Mouse (Mus musculus): ENCODE results near the gene Ahsg. TPM values are rescaled to one million over a fixed set of nuclear protein-coding genes. Genes with fewer than 3 reads are reported as not detected.

Gene Ahsg
- polyA plus RNA-seq, 1 experiment from 2014 or later: not detected

GRCm38 (mm10) chr16:22856773-22857172 is 34.3 kb upstream of the Ahsg start:
- 12% methylated on average over 9 of the region's 9 CpGs for WGBS
- no peaks in the 10 kb centered on the region for H3K27me3 ChIP-seq (ENCODE audit: control insufficient read depth, insufficient read depth, low read length)

GRCm38 (mm10) chr16:22857431-22858113 is 33.5 kb upstream of the Ahsg start, which contains the start of the genes Tbccd1 and Dnajb11:
TSS of gene Tbccd1 (minus strand) at chr16:22857669.
TSS of gene Dnajb11 (plus strand) at chr16:22857845.
- DNase-seq (peak; percentile 99), ATAC-seq (ENCODE audit: low FRiP score, low TSS enrichment) (peak; percentile 99)
- peak within 1 kb of the TSS; percentile 72 for H3K27ac ChIP-seq (replicated peaks; ENCODE audit: low read depth, low read length)
- peak within 1 kb of the TSS; percentile 84 for H3K4me3 ChIP-seq (replicated peaks; ENCODE audit: low read depth, low read length)
- H3K9me3 ChIP-seq (ENCODE audit: control insufficient read depth, low read length): no peaks in the 10 kb centered on the region
- peaks cover 16% of the 10 kb centered on the region for H3K4me1 ChIP-seq (ENCODE audit: control insufficient read depth, insufficient read depth, low read length)
- peak within 1 kb of the TSS; percentile 75 for H3K9ac ChIP-seq (replicated peaks; ENCODE audit: low read length)
- peaks cover 15% of the 10 kb centered on the region for H3K36me3 ChIP-seq (ENCODE audit: control insufficient read depth, insufficient read depth, low read length)
- H3K4me2 ChIP-seq (ENCODE audit: low read length): peak within 1 kb of the TSS; percentile 88
- under 1% methylated on average over 62 of the region's 62 CpGs for WGBS
- H3K27me3 ChIP-seq (ENCODE audit: control insufficient read depth, insufficient read depth, low read length): no peaks in the 10 kb centered on the region

More at GRCm38 (mm10) chr16:22856773-22857172, 34.3 kb upstream of the Ahsg start:
- Histone ChIP-seq H3K9me3 (ENCODE audit: control insufficient read depth, low read length) (no peaks in the 10 kb centered on the region), H3K4me3 (replicated peaks; ENCODE audit: low read depth, low read length) (peak overlapping the region; percentile 84), H3K27ac (replicated peaks; ENCODE audit: low read depth, low read length) (no peak overlapping the region), H3K9ac (replicated peaks; ENCODE audit: low read length) (peak overlapping the region; percentile 52), H3K36me3 (ENCODE audit: control insufficient read depth, insufficient read depth, low read length) (peaks cover 12% of the 10 kb centered on the region; the same call in 1 of the 2 replicates), H3K4me2 (ENCODE audit: low read length) (peak overlapping the region; percentile 88), H3K4me1 (ENCODE audit: control insufficient read depth, insufficient read depth, low read length) (peaks cover 16% of the 10 kb centered on the region)
- no peak for DNase-seq
- ATAC-seq (ENCODE audit: low FRiP score, low TSS enrichment): no peak

GRCm38 (mm10) chr16:22872397-22872796 is 18.7 kb upstream of the Ahsg start:
- DNase-seq: no peak
- H3K27me3 ChIP-seq (ENCODE audit: control insufficient read depth, insufficient read depth, low read length): no peaks in the 10 kb centered on the region
- no peak for ATAC-seq (ENCODE audit: low FRiP score, low TSS enrichment)
- H3K4me3 ChIP-seq (replicated peaks; ENCODE audit: low read depth, low read length): no peak overlapping the region
- no peak overlapping the region for H3K4me2 ChIP-seq (ENCODE audit: low read length)
- H3K9ac ChIP-seq (replicated peaks; ENCODE audit: low read length): no peak overlapping the region
- 97% methylated on average over 8 of the region's 8 CpGs for WGBS
- H3K27ac ChIP-seq (replicated peaks; ENCODE audit: low read depth, low read length): no peak overlapping the region
- H3K36me3 ChIP-seq (ENCODE audit: control insufficient read depth, insufficient read depth, low read length): peaks cover 62% of the 10 kb centered on the region
- H3K4me1 ChIP-seq (ENCODE audit: control insufficient read depth, insufficient read depth, low read length): no peaks in the 10 kb centered on the region
- H3K9me3 ChIP-seq (ENCODE audit: control insufficient read depth, low read length): no peaks in the 10 kb centered on the region

GRCm38 (mm10) chr16:22873369-22873768 is 17.7 kb upstream of the Ahsg start:
- WGBS: 84% methylated on average over 4 of the region's 4 CpGs
- Histone ChIP-seq H3K36me3 (ENCODE audit: control insufficient read depth, insufficient read depth, low read length) (peaks cover 53% of the 10 kb centered on the region), H3K4me1 (ENCODE audit: control insufficient read depth, insufficient read depth, low read length) (no peaks in the 10 kb centered on the region), H3K27ac (replicated peaks; ENCODE audit: low read depth, low read length) (no peak overlapping the region), H3K9me3 (ENCODE audit: control insufficient read depth, low read length) (no peaks in the 10 kb centered on the region), H3K4me2 (ENCODE audit: low read length) (no peak overlapping the region), H3K9ac (replicated peaks; ENCODE audit: low read length) (no peak overlapping the region), H3K4me3 (replicated peaks; ENCODE audit: low read depth, low read length) (no peak overlapping the region), H3K27me3 (ENCODE audit: control insufficient read depth, insufficient read depth, low read length) (no peaks in the 10 kb centered on the region)
- DNase-seq: no peak
- ATAC-seq (ENCODE audit: low FRiP score, low TSS enrichment): no peak

- peak; percentile 77 for DNase-seq
Observed at GRCm38 (mm10) chr16:22876218-22877043, 14.6 kb upstream of the Ahsg start.

GRCm38 (mm10) chr16:22877660-22878390 is 13.3 kb upstream of the Ahsg start:
- no peak overlapping the region for H3K27ac ChIP-seq (replicated peaks; ENCODE audit: low read depth, low read length)
- no peaks in the 10 kb centered on the region for H3K27me3 ChIP-seq (ENCODE audit: control insufficient read depth, insufficient read depth, low read length)
- DNase-seq: no peak
- no peaks in the 10 kb centered on the region for H3K4me1 ChIP-seq (ENCODE audit: control insufficient read depth, insufficient read depth, low read length)
- H3K4me2 ChIP-seq (ENCODE audit: low read length): no peak overlapping the region
- no peaks in the 10 kb centered on the region for H3K9me3 ChIP-seq (ENCODE audit: control insufficient read depth, low read length)
- H3K36me3 ChIP-seq (ENCODE audit: control insufficient read depth, insufficient read depth, low read length): peaks cover 9% of the 10 kb centered on the region
- ATAC-seq (ENCODE audit: low FRiP score, low TSS enrichment): no peak
- 85% methylated on average over 11 of the region's 11 CpGs for WGBS
- no peak overlapping the region for H3K4me3 ChIP-seq (replicated peaks; ENCODE audit: low read depth, low read length)
- no peak overlapping the region for H3K9ac ChIP-seq (replicated peaks; ENCODE audit: low read length)

More at GRCm38 (mm10) chr16:22876218-22877043, 14.6 kb upstream of the Ahsg start:
- H3K27me3 ChIP-seq (ENCODE audit: control insufficient read depth, insufficient read depth, low read length): no peaks in the 10 kb centered on the region
- H3K4me1 ChIP-seq (ENCODE audit: control insufficient read depth, insufficient read depth, low read length): no peaks in the 10 kb centered on the region
- H3K36me3 ChIP-seq (ENCODE audit: control insufficient read depth, insufficient read depth, low read length): peaks cover 23% of the 10 kb centered on the region
- H3K4me2 ChIP-seq (ENCODE audit: low read length): no peak overlapping the region
- no peak overlapping the region for H3K9ac ChIP-seq (replicated peaks; ENCODE audit: low read length)
- no peak overlapping the region for H3K27ac ChIP-seq (replicated peaks; ENCODE audit: low read depth, low read length)
- 51% methylated on average over 9 of the region's 9 CpGs for WGBS
- no peak for ATAC-seq (ENCODE audit: low FRiP score, low TSS enrichment)
- H3K4me3 ChIP-seq (replicated peaks; ENCODE audit: low read depth, low read length): no peak overlapping the region
- no peaks in the 10 kb centered on the region for H3K9me3 ChIP-seq (ENCODE audit: control insufficient read depth, low read length)

GRCm38 (mm10) chr16:22878716-22879115 is 12.4 kb upstream of the Ahsg start:
- H3K9me3 ChIP-seq (ENCODE audit: control insufficient read depth, low read length): no peaks in the 10 kb centered on the region
- H3K4me2 ChIP-seq (ENCODE audit: low read length): no peak overlapping the region
- H3K4me3 ChIP-seq (replicated peaks; ENCODE audit: low read depth, low read length): no peak overlapping the region
- ATAC-seq (ENCODE audit: low FRiP score, low TSS enrichment): no peak
- no peaks in the 10 kb centered on the region for H3K36me3 ChIP-seq (ENCODE audit: control insufficient read depth, insufficient read depth, low read length)
- DNase-seq: no peak
- WGBS: 77% methylated on average over 7 of the region's 7 CpGs
- H3K27me3 ChIP-seq (ENCODE audit: control insufficient read depth, insufficient read depth, low read length): no peaks in the 10 kb centered on the region
- H3K9ac ChIP-seq (replicated peaks; ENCODE audit: low read length): no peak overlapping the region
- H3K27ac ChIP-seq (replicated peaks; ENCODE audit: low read depth, low read length): no peak overlapping the region
- H3K4me1 ChIP-seq (ENCODE audit: control insufficient read depth, insufficient read depth, low read length): no peaks in the 10 kb centered on the region

- ATAC-seq (ENCODE audit: low FRiP score, low TSS enrichment): no peak
- Histone ChIP-seq H3K4me1 (ENCODE audit: control insufficient read depth, insufficient read depth, low read length) (no peaks in the 10 kb centered on the region), H3K9me3 (ENCODE audit: control insufficient read depth, low read length) (no peaks in the 10 kb centered on the region), H3K4me3 (replicated peaks; ENCODE audit: low read depth, low read length) (no peak overlapping the region), H3K9ac (replicated peaks; ENCODE audit: low read length) (no peak overlapping the region), H3K27me3 (ENCODE audit: control insufficient read depth, insufficient read depth, low read length) (no peaks in the 10 kb centered on the region), H3K27ac (replicated peaks; ENCODE audit: low read depth, low read length) (no peak overlapping the region), H3K36me3 (ENCODE audit: control insufficient read depth, insufficient read depth, low read length) (no peaks in the 10 kb centered on the region), H3K4me2 (ENCODE audit: low read length) (no peak overlapping the region)
- 60% methylated on average over 7 of the region's 7 CpGs for WGBS
- no peak for DNase-seq
Observed at GRCm38 (mm10) chr16:22879945-22880595, 11.0 kb upstream of the Ahsg start.
